Mouse (Mus musculus): Measurements from ENCODE around the gene Spsb3. TPM values are rescaled to one million over a fixed set of nuclear protein-coding genes. Genes with fewer than 3 reads are reported as not detected.

The Spsb3 gene
- 32.0 and 33.4 TPM in 2 replicates for polyA plus RNA-seq (2015; fragmentation: Nextera tagmentation; extraction: Ambion mirVana)

DNA sequence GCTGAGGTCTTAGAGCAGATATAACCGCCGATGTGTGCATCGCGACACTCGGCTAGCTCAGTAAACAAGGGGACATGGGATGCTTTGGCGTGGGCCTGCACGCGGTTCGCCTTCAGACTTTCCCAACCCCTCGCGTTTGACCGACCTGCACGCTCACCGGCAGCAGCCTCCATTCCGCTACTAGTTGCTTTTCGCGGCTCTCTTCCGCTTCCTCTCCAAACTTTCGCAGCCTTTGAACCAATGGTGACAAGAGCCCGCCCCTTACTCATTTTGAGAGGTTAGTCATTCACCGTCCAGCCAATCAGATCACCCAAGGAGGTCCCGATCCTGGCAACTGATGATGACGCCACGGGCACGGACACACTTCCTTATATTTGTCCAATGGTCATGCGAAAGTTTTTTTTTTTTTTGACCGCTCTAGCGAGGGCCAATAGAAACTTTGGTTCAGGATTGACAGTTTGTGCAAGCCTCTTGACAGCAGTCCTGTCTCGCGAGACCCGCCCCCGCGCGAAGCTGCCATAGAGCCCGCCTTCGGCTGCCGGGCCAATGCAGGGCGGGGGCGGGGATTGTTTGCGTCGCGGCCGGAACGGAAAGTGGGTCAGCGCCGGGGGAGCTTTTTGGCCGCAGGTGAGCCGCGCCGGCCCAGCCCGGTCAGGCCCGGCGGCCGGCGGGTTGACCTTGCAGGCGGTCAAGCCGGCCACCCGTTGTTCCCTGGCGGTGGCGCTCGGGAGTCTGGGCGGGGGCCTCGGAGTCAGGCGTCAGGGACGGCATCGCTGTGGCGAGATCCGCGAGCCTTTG lies at the start of gene Spsb3, which contains the start of gene Nubp2:
Spsb3 (plus strand) TSS at position 510 of the 798 bp plus-strand sequence.
Nubp2 (minus strand) TSS at position 216 of the 798 bp plus-strand sequence.
- peak within 1 kb of the TSS; percentile 97 for H3K4me3 ChIP-seq (replicated peaks)
- under 1% methylated on average over 69 of the region's 69 CpGs for WGBS
- peak within 1 kb of the TSS; percentile 88 for H3K9ac ChIP-seq
- H3K36me3 ChIP-seq = peaks cover 17% of the 10 kb centered on the region
- H3K4me1 ChIP-seq (replicated peaks) = peaks cover 22% of the 10 kb centered on the region
- ATAC-seq = peak; percentile 99
- no peaks in the 10 kb centered on the region for H3K27me3 ChIP-seq (replicated peaks)
- H3K4me2 ChIP-seq (replicated peaks) = peak within 1 kb of the TSS; percentile 88
- no peaks in the 10 kb centered on the region for H3K9me3 ChIP-seq
- peak within 1 kb of the TSS; percentile 59; the same call in 1 of the 2 replicates for H3K27ac ChIP-seq

- Histone ChIP-seq H3K4me3 (replicated peaks) (no peak within 1 kb of the TSS), H3K27me3 (replicated peaks) (0 out of 2 replicates have a peak, but pooled peaks cover 3% of the 10 kb centered on the region), H3K4me2 (replicated peaks) (no peak within 1 kb of the TSS), H3K27ac (no peak within 1 kb of the TSS), H3K9ac (no peak within 1 kb of the TSS), H3K36me3 (no peaks in the 10 kb centered on the region), H3K4me1 (replicated peaks) (no peaks in the 10 kb centered on the region), H3K9me3 (no peaks in the 10 kb centered on the region)
- ATAC-seq = no peak
- 58% methylated on average over 8 of the region's 8 CpGs for WGBS
Observed at GRCm38 (mm10) chr17:24839842-24840241, 46.6 kb upstream of the Spsb3 start, which contains the start of gene Hagh. Gene Hagh, plus strand, starts transcription at chr17:24840143.

DNA sequence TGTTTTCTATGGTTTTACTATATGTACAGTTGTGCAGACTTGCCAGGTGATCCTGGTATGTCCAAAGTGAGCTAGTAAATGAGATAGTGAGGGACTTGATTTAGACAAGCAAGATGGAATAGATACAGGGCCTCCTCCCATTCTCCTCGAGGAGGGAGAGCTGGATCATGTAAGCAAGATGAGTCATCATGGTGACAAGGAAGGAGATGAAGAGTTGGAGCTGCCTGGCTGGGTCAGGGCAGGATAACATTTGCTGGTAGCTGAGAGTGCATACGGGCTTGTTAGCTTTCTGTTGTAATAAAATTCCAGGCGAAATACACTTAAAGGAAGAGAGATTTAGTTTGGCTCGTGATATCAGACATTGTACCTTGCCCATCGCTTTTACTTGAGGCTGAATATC lies 46.1 kb upstream of the Spsb3 start:
- no peak overlapping the region for H3K27ac ChIP-seq
- no peaks in the 10 kb centered on the region; the same call in 1 of the 2 replicates for H3K4me1 ChIP-seq (replicated peaks)
- H3K4me2 ChIP-seq (replicated peaks) = no peak overlapping the region
- no peak overlapping the region for H3K4me3 ChIP-seq (replicated peaks)
- WGBS = 45% methylated on average over 5 of the region's 5 CpGs
- no peak for ATAC-seq
- H3K9ac ChIP-seq = no peak overlapping the region
- H3K9me3 ChIP-seq = no peaks in the 10 kb centered on the region
- H3K36me3 ChIP-seq = no peaks in the 10 kb centered on the region
- 0 out of 2 replicates have a peak, but pooled peaks cover 3% of the 10 kb centered on the region for H3K27me3 ChIP-seq (replicated peaks)

DNA sequence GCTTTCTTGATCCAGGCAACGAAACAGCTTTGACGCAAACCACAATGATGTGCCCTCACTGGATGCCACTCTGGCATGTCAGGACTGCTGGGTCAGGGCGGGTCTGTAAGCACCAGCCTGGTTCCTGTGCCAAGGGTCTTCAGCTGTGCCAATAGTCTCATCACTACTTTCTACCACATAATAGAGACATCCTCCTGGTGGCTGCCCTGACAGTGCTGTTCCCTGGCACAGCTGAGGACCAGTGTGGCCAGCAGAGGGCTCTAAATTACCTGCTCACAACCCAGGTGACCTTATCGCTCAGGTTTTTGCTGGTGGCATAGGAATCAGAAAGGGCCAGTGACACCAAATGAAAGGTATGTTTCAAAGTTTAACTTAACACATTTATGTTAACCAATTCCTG lies 45.3 kb upstream of the Spsb3 start:
- H3K4me3 ChIP-seq (replicated peaks) = no peak overlapping the region
- H3K27ac ChIP-seq = no peak overlapping the region
- H3K27me3 ChIP-seq (replicated peaks) = 0 out of 2 replicates have a peak, but pooled peaks cover 3% of the 10 kb centered on the region
- no peak overlapping the region for H3K9ac ChIP-seq
- 46% methylated on average over 4 of the region's 4 CpGs for WGBS
- no peaks in the 10 kb centered on the region for H3K36me3 ChIP-seq
- H3K9me3 ChIP-seq = no peaks in the 10 kb centered on the region
- ATAC-seq = 0 out of 2 replicates have a peak, but pooled peaks have one; percentile 32
- H3K4me2 ChIP-seq (replicated peaks) = no peak overlapping the region
- no peaks in the 10 kb centered on the region; the same call in 1 of the 2 replicates for H3K4me1 ChIP-seq (replicated peaks)

DNA sequence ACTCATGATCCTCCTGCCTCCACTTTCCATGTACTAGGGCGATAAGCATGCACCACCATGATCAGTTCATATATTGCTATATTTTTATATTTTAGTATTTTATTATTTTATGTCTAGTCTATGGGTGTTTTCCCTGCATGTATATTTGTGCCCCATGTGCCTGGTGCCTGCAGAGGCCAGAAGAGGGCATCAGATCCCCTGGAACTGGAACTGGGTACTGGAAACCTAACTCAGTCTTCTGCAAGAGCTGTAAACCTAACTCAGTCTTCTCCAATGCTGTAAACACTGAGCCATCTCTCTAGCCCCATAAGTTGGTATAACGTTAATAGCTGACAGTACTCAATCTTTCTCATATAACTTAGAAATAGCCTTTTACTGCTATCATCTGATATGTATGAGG lies 43.8 kb upstream of the Spsb3 start:
- no peaks in the 10 kb centered on the region; the same call in 1 of the 2 replicates for H3K4me1 ChIP-seq (replicated peaks)
- H3K36me3 ChIP-seq = no peaks in the 10 kb centered on the region
- ATAC-seq = no peak
- no peak overlapping the region for H3K4me3 ChIP-seq (replicated peaks)
- H3K27me3 ChIP-seq (replicated peaks) = 0 out of 2 replicates have a peak, but pooled peaks cover 3% of the 10 kb centered on the region
- H3K27ac ChIP-seq = no peak overlapping the region
- no peaks in the 10 kb centered on the region for H3K9me3 ChIP-seq
- H3K9ac ChIP-seq = no peak overlapping the region
- no peak overlapping the region for H3K4me2 ChIP-seq (replicated peaks)
- WGBS = 51% methylated on average over 2 of the region's 2 CpGs

- WGBS = 35% methylated on average over 9 of the region's 9 CpGs
- H3K4me2 ChIP-seq (replicated peaks) = peak overlapping the region; percentile 1; the same call in 1 of the 2 replicates
- ATAC-seq = peak; percentile 80
- H3K36me3 ChIP-seq = no peaks in the 10 kb centered on the region
- H3K9ac ChIP-seq = no peak overlapping the region
- peaks cover 5% of the 10 kb centered on the region for H3K4me1 ChIP-seq (replicated peaks)
- peak overlapping the region; percentile 78 for H3K27ac ChIP-seq
- 0 out of 2 replicates have a peak, but pooled peaks cover 3% of the 10 kb centered on the region for H3K27me3 ChIP-seq (replicated peaks)
- H3K9me3 ChIP-seq = no peaks in the 10 kb centered on the region
- H3K4me3 ChIP-seq (replicated peaks) = no peak overlapping the region
Observed at GRCm38 (mm10) chr17:24844525-24844924, 41.9 kb upstream of the Spsb3 start.

DNA sequence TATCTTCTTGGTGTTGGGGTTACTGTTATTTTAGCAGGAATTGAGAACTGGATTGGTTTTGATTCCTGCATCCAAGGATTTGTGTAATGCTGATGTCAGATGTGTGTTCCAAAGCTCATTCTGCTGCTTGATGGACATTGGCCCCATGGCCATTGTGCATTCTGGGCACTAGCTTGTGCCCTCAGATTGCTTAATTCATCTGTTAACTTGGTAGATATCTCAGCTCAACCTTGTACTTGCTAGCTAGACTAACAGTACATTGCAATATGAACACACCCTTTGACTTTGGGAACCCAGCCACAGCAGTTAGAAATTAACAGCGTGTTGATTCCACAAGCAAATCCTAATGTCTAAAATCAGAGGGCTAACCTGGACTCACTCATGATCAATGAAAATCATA lies 39.1 kb upstream of the Spsb3 start:
- H3K27me3 ChIP-seq (replicated peaks) = no peaks in the 10 kb centered on the region
- H3K9me3 ChIP-seq = no peaks in the 10 kb centered on the region
- H3K4me2 ChIP-seq (replicated peaks) = no peak overlapping the region
- no peak overlapping the region for H3K27ac ChIP-seq
- WGBS = 89% methylated on average over 1 of the region's 1 CpGs
- no peak overlapping the region for H3K4me3 ChIP-seq (replicated peaks)
- peaks cover 12% of the 10 kb centered on the region for H3K4me1 ChIP-seq (replicated peaks)
- no peak for ATAC-seq
- no peak overlapping the region for H3K9ac ChIP-seq
- no peaks in the 10 kb centered on the region for H3K36me3 ChIP-seq

- Histone ChIP-seq H3K4me2 (replicated peaks) (peak overlapping the region; percentile 86), H3K4me1 (replicated peaks) (peaks cover 12% of the 10 kb centered on the region), H3K27ac (peak overlapping the region; percentile 51), H3K9ac (no peak overlapping the region), H3K4me3 (replicated peaks) (peak overlapping the region; percentile 90), H3K27me3 (replicated peaks) (no peaks in the 10 kb centered on the region), H3K36me3 (peaks cover 5% of the 10 kb centered on the region; the same call in 1 of the 2 replicates), H3K9me3 (no peaks in the 10 kb centered on the region)
- ATAC-seq = no peak; the same call in 1 of the 2 replicates
Observed at GRCm38 (mm10) chr17:24848600-24849031, 37.8 kb upstream of the Spsb3 start.

DNA sequence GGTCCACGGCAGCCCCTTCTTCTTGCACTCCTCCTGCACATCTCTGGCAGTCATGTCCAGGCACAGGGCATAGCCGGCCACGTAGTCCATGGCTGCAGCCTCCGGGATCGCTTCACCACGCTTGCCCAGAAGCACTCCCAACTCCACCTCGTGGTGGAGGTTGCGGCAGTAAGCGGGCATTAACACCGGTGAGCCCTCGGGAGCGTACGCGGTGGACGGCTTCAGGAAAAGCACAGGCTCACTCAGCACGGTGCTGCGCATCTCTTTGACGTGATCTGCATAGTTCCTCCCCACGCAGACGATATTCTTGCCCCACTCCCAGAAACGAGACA lies 36.7 kb upstream of the Spsb3 start:
- WGBS = under 1% methylated on average over 21 of the region's 21 CpGs
- peak; percentile 60 for ATAC-seq
- peak overlapping the region; percentile 95 for H3K27ac ChIP-seq

DNA sequence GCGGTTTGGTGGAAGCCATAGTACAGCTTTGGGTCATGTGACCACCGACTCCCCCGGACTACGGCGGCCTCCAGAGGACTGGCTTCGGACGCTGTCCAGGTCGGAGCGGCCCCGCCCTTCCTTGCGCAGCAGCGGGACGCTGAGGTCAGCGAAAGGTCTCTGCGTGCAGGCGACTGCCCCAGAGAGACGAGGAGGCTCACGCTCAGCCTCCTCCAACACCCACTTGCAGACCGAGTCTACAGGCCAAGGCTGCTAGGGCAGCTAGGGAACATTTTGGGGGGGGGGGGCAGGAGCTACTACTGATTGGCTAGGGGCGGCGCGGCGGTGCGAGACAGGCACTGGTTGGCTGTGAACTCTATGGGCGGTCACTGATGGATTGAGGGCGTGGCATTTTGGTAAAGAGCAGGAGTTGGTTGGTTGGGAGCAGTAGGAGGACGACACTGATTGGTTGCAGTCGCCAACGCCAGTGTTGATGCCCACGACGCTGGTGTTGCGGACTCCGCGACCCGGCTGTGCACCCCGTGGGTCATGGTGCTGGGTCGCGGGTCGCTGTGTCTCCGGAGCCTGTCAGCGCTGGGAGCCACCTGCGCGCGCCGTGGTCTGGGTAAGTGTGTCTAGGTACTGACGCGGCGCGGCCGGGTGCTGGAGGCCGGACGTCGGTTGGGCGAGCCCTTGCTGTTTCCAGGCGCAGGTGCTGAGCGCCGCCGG lies 36.2 kb upstream of the Spsb3 start, which contains the start of gene Fahd1:
Fahd1 (minus strand) TSS at position 300 of the 708 bp plus-strand sequence.
- WGBS = under 1% methylated on average over 58 of the region's 58 CpGs
- Histone ChIP-seq H3K4me3 (replicated peaks) (peak within 1 kb of the TSS; percentile 90), H3K9ac (peak within 1 kb of the TSS; percentile 73), H3K27ac (peak within 1 kb of the TSS; percentile 95), H3K36me3 (peaks cover 8% of the 10 kb centered on the region; the same call in 1 of the 2 replicates), H3K27me3 (replicated peaks) (no peaks in the 10 kb centered on the region), H3K4me1 (replicated peaks) (peaks cover 12% of the 10 kb centered on the region), H3K4me2 (replicated peaks) (peak within 1 kb of the TSS; percentile 86), H3K9me3 (no peaks in the 10 kb centered on the region)
- ATAC-seq = peak; percentile 98

More for the DNA sequence above, 36.7 kb upstream of the Spsb3 start:
- Histone ChIP-seq H3K4me3 (replicated peaks) (peak overlapping the region; percentile 90), H3K27me3 (replicated peaks) (no peaks in the 10 kb centered on the region), H3K9me3 (no peaks in the 10 kb centered on the region), H3K36me3 (peaks cover 8% of the 10 kb centered on the region; the same call in 1 of the 2 replicates), H3K4me2 (replicated peaks) (peak overlapping the region; percentile 86), H3K9ac (peak overlapping the region; percentile 73), H3K4me1 (replicated peaks) (peaks cover 12% of the 10 kb centered on the region)

- peak overlapping the region; percentile 90 for H3K4me3 ChIP-seq (replicated peaks)
- peaks cover 12% of the 10 kb centered on the region for H3K4me1 ChIP-seq (replicated peaks)
- no peak overlapping the region for H3K27ac ChIP-seq
- WGBS = 1% methylated on average over 20 of the region's 20 CpGs
- H3K9ac ChIP-seq = peak overlapping the region; percentile 68
- peak overlapping the region; percentile 86 for H3K4me2 ChIP-seq (replicated peaks)
- ATAC-seq = no peak
- no peaks in the 10 kb centered on the region for H3K9me3 ChIP-seq
- no peaks in the 10 kb centered on the region for H3K27me3 ChIP-seq (replicated peaks)
- H3K36me3 ChIP-seq = peaks cover 8% of the 10 kb centered on the region; the same call in 1 of the 2 replicates
Observed at GRCm38 (mm10) chr17:24850773-24851127, 35.7 kb upstream of the Spsb3 start.

All from intestine, embryonic 15.5 days (tissue).